Mouse (Mus musculus): ENCODE results near the gene Erich4. TPM values are rescaled to one million over a fixed set of nuclear protein-coding genes. Genes with fewer than 3 reads are reported as not detected.

Gene Erich4
- polyA plus RNA-seq, 1 experiment = not detected

DNA sequence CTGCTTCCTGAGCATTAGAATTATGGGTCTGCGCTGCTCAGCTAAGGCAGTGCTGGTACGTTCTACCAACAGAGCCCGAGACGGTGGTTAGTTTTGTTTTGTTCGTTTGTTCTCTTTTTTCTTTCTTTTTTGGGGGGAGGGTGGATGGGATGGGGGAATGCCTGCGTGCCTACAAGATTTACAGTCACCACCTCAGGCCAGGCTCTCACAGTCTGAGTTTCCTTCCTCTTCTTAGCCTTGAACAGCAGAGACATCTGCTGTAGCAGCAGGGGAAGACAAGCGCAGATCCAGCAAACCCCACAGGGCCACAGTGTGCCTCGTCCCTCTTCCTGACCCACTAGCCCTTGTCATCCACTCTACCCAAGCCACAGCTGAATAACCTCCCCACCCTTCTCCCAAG is 35.6 kb upstream of the Erich4 start:
- H3K4me1 ChIP-seq (ENCODE audit: control insufficient read depth, insufficient read depth, low read length) = no peaks in the 10 kb centered on the region
- no peaks in the 10 kb centered on the region for H3K27me3 ChIP-seq (ENCODE audit: control insufficient read depth, insufficient read depth, low read length, poor library complexity, severe bottlenecking)
- no peak overlapping the region for H3K4me3 ChIP-seq (ENCODE audit: low read depth, low read length)
- H3K36me3 ChIP-seq (ENCODE audit: control insufficient read depth, insufficient read depth, low read length, poor library complexity, severe bottlenecking) = no peaks in the 10 kb centered on the region
- no peak overlapping the region for H3K27ac ChIP-seq (ENCODE audit: insufficient read depth, low read length)
- no peaks in the 10 kb centered on the region for H3K9me3 ChIP-seq (replicated peaks; ENCODE audit: control insufficient read depth, insufficient read depth, low read length, poor library complexity, severe bottlenecking)
- TF ChIP-seq CTCF (IDR thresholded peaks at IDR 0.05; ENCODE audit: low read depth, low read length) (no peak), EP300 (IDR thresholded peaks at IDR 0.05; ENCODE audit: insufficient read depth, low read depth, low read length) (no peak), POLR2A (IDR thresholded peaks at IDR 0.05; ENCODE audit: insufficient read depth, low read length) (no peak)
- no peak overlapping the region for H3K9ac ChIP-seq (ENCODE audit: low read depth, poor library complexity, severe bottlenecking)

DNA sequence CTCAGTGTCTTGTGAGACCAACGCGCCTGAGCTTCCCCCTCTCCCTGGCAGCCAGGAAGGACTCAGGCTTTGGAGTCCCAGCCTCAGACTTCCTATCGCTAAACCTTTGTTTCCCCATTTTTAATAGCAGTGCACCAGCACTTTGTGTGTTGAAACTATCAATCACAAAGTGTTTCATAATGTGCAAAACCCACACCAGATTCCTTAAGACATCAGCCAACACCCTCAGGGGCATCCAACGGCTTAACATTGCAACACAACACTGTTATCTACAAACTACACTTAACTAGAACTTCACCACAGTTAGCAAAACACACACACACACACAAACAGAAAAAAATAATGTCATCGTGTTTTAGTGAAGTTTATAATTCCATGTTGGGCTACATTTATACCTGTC is 34.1 kb upstream of the Erich4 start:
- Histone ChIP-seq H3K4me3 (ENCODE audit: low read depth, low read length) (no peak overlapping the region), H3K9me3 (replicated peaks; ENCODE audit: control insufficient read depth, insufficient read depth, low read length, poor library complexity, severe bottlenecking) (no peaks in the 10 kb centered on the region), H3K27ac (ENCODE audit: insufficient read depth, low read length) (no peak overlapping the region), H3K4me1 (ENCODE audit: control insufficient read depth, insufficient read depth, low read length) (no peaks in the 10 kb centered on the region), H3K27me3 (ENCODE audit: control insufficient read depth, insufficient read depth, low read length, poor library complexity, severe bottlenecking) (no peaks in the 10 kb centered on the region), H3K36me3 (ENCODE audit: control insufficient read depth, insufficient read depth, low read length, poor library complexity, severe bottlenecking) (no peaks in the 10 kb centered on the region), H3K9ac (ENCODE audit: low read depth, poor library complexity, severe bottlenecking) (no peak overlapping the region)
- TF ChIP-seq POLR2A (IDR thresholded peaks at IDR 0.05; ENCODE audit: insufficient read depth, low read length) = no peak
- no peak for TF ChIP-seq EP300 (IDR thresholded peaks at IDR 0.05; ENCODE audit: insufficient read depth, low read depth, low read length)
- TF ChIP-seq CTCF (IDR thresholded peaks at IDR 0.05; ENCODE audit: low read depth, low read length) = no peak

DNA sequence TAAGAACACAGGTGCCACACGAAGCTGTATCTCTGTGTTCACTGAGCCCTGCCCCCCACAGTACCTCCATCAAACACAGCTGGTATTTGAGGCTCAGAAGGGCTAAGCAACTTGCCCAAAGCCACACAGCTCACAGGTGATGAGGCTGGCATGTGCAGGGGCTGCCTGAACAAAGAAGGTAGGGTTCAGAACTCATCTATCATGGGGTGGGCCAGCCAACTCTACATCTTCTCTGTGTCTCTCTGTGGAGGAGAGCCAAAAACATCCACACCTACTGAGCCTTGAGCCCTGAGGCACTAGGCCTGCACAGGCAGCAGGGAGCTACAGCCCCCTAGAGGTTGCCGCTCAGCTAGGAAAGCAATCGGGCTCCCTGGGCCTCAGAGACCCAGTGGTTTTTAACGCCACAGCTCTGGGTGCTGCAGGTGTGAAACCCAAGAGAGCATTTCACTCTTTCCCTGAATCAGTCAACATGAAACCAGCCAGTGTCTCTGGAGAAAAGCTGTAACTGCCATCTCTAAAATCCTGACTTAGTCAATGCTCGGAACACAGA is 32.0 kb upstream of the Erich4 start:
- H3K27me3 ChIP-seq (ENCODE audit: control insufficient read depth, insufficient read depth, low read length, poor library complexity, severe bottlenecking) = no peaks in the 10 kb centered on the region
- peak; percentile 62 for TF ChIP-seq CTCF (IDR thresholded peaks at IDR 0.05; ENCODE audit: low read depth, low read length)
- TF ChIP-seq POLR2A (IDR thresholded peaks at IDR 0.05; ENCODE audit: insufficient read depth, low read length) = no peak
- no peak for TF ChIP-seq EP300 (IDR thresholded peaks at IDR 0.05; ENCODE audit: insufficient read depth, low read depth, low read length)
- no peak overlapping the region for H3K4me3 ChIP-seq (ENCODE audit: low read depth, low read length)
- H3K9me3 ChIP-seq (replicated peaks; ENCODE audit: control insufficient read depth, insufficient read depth, low read length, poor library complexity, severe bottlenecking) = no peaks in the 10 kb centered on the region
- no peak overlapping the region for H3K9ac ChIP-seq (ENCODE audit: low read depth, poor library complexity, severe bottlenecking)
- no peak overlapping the region for H3K27ac ChIP-seq (ENCODE audit: insufficient read depth, low read length)
- peaks cover 2% of the 10 kb centered on the region for H3K4me1 ChIP-seq (ENCODE audit: control insufficient read depth, insufficient read depth, low read length)
- no peaks in the 10 kb centered on the region for H3K36me3 ChIP-seq (ENCODE audit: control insufficient read depth, insufficient read depth, low read length, poor library complexity, severe bottlenecking)

DNA sequence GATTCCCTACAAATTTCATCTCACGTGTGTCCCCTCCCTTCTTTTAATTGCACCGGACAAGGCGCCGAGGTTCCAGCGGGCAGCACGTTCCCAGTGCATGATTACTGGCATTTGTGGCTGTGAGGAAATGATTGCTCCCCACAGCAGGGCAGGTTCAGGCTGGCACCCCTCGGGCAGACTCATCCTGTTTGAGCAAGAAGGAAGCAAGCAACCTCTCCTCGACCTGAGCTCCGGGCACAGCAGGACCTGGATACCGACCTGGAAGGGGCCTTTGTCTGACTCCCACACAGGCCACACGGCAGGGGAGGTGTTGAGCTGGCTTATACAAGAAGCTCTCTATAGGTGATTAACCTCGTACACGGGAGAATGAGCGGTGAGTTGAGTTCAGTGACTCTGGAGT is 29.4 kb upstream of the Erich4 start:
- H3K27me3 ChIP-seq (ENCODE audit: control insufficient read depth, insufficient read depth, low read length, poor library complexity, severe bottlenecking) = no peaks in the 10 kb centered on the region
- no peak overlapping the region for H3K9ac ChIP-seq (ENCODE audit: low read depth, poor library complexity, severe bottlenecking)
- TF ChIP-seq CTCF (IDR thresholded peaks at IDR 0.05; ENCODE audit: low read depth, low read length) (no peak), POLR2A (IDR thresholded peaks at IDR 0.05; ENCODE audit: insufficient read depth, low read length) (no peak), EP300 (IDR thresholded peaks at IDR 0.05; ENCODE audit: insufficient read depth, low read depth, low read length) (no peak)

DNA sequence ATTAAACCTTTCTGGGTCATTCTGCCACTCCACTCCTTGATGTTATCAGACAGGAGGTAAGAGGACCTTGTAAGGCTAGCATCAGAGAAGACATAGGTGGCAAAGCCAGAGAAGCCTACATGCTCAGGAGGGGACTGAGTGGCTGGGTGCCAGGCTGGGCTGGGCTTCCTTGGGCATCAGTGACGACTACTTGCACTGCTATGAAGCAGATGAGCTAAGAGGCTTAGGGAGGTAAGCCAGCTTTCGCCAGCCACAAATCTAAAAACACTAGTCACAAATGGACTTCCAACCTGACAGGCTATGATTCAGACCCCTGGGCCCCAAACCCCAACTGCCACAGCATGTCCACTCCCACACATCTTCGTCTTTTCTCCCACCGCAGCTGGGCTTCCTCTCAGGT is 28.9 kb upstream of the Erich4 start:
- no peak overlapping the region for H3K27ac ChIP-seq (ENCODE audit: insufficient read depth, low read length)
- H3K4me3 ChIP-seq (ENCODE audit: low read depth, low read length) = no peak overlapping the region
- no peaks in the 10 kb centered on the region for H3K27me3 ChIP-seq (ENCODE audit: control insufficient read depth, insufficient read depth, low read length, poor library complexity, severe bottlenecking)
- H3K36me3 ChIP-seq (ENCODE audit: control insufficient read depth, insufficient read depth, low read length, poor library complexity, severe bottlenecking) = no peaks in the 10 kb centered on the region
- H3K9me3 ChIP-seq (replicated peaks; ENCODE audit: control insufficient read depth, insufficient read depth, low read length, poor library complexity, severe bottlenecking) = no peaks in the 10 kb centered on the region
- no peak overlapping the region for H3K9ac ChIP-seq (ENCODE audit: low read depth, poor library complexity, severe bottlenecking)
- peaks cover 2% of the 10 kb centered on the region for H3K4me1 ChIP-seq (ENCODE audit: control insufficient read depth, insufficient read depth, low read length)
- no peak for TF ChIP-seq POLR2A (IDR thresholded peaks at IDR 0.05; ENCODE audit: insufficient read depth, low read length)
- TF ChIP-seq EP300 (IDR thresholded peaks at IDR 0.05; ENCODE audit: insufficient read depth, low read depth, low read length) = no peak
- no peak for TF ChIP-seq CTCF (IDR thresholded peaks at IDR 0.05; ENCODE audit: low read depth, low read length)

More for the DNA sequence above, 29.4 kb upstream of the Erich4 start:
- Histone ChIP-seq H3K4me3 (ENCODE audit: low read depth, low read length) (no peak overlapping the region), H3K27ac (ENCODE audit: insufficient read depth, low read length) (no peak overlapping the region), H3K4me1 (ENCODE audit: control insufficient read depth, insufficient read depth, low read length) (peaks cover 2% of the 10 kb centered on the region), H3K36me3 (ENCODE audit: control insufficient read depth, insufficient read depth, low read length, poor library complexity, severe bottlenecking) (no peaks in the 10 kb centered on the region), H3K9me3 (replicated peaks; ENCODE audit: control insufficient read depth, insufficient read depth, low read length, poor library complexity, severe bottlenecking) (no peaks in the 10 kb centered on the region)

DNA sequence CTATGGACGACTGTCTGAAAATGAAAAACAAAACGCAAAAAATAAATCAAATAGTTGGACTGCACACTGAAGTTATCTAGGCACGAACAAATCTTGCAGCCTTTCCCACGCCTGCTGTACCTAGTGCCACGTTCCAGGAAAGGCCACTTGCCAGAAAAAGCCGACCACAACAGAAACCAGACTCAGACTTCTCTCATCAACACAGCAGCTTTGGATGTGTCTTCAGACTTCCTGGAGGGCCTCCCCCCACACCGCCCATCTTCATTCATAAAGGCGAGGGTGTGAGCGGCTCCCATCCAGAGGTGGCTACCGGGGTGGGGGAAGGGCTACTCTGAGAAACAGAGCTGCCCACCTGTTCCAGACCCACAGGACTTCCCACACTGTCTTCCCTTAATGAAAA is 28.4 kb upstream of the Erich4 start:
- Histone ChIP-seq H3K9me3 (replicated peaks; ENCODE audit: control insufficient read depth, insufficient read depth, low read length, poor library complexity, severe bottlenecking) (no peaks in the 10 kb centered on the region), H3K9ac (ENCODE audit: low read depth, poor library complexity, severe bottlenecking) (no peak overlapping the region), H3K27me3 (ENCODE audit: control insufficient read depth, insufficient read depth, low read length, poor library complexity, severe bottlenecking) (no peaks in the 10 kb centered on the region), H3K4me1 (ENCODE audit: control insufficient read depth, insufficient read depth, low read length) (peaks cover 2% of the 10 kb centered on the region), H3K4me3 (ENCODE audit: low read depth, low read length) (no peak overlapping the region), H3K27ac (ENCODE audit: insufficient read depth, low read length) (no peak overlapping the region), H3K36me3 (ENCODE audit: control insufficient read depth, insufficient read depth, low read length, poor library complexity, severe bottlenecking) (no peaks in the 10 kb centered on the region)
- TF ChIP-seq POLR2A (IDR thresholded peaks at IDR 0.05; ENCODE audit: insufficient read depth, low read length) = no peak
